9 mouse cellular contexts compared by ENCODE assay signal in the genomic region with DNA sequence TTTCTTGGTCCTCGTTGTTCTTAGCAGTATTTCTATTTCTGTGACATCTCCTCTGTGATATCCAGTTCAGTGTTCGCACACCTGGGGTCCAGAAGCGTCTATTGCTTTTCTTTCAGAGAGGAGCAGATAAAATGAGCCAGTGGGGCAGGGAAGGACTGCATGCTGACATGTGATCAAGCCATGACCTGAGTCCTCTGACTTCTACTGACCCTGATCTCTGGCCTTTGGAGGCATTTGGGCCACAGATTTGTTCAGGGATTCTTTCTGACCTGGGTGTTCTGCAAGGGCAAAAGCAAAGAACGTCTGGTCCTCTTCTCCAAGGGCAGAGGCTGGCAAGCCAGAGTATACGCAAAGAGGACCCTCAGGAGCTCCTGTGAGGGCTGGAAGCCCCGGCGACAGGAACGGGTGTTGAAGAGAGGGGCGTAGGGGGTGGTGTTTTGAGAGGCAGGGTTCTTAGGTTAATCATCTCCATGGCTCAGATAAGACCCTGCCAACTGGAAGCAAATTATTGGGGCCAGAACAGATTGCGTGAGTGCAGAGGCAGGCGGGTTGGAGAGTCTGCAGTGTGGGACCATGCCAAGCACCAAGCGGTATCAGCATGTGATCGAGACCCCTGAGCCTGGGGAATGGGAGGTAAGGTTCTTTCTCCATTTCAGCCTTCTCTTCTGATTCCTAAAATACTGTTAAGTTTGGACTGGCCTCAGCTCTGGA. TPM values are rescaled to one million over a fixed set of nuclear protein-coding genes. Genes with fewer than 3 reads are reported as not detected.
DNase-seq lines count a peak whose midpoint lies in the region; ATAC-seq lines count a peak whose summit lies in the region.
"Had no signal": no experiment of that assay in that cellular context is flagged by ENCODE, and none has a peak within 500 bp of the region (broad histone marks: within the 10 kb centered on the region; RNA-seq: fewer than 3 reads in every experiment).

A gene (plus strand): TSS at position 397 of the 711 bp plus-strand sequence.

- H3K4me2 ChIP-seq in embryonic facial prominence, embryonic 14.5 days (ENCODE audit: low read depth, low read length), result peak within 1 kb of the TSS; percentile 67
- peak within 1 kb of the TSS; percentile 99 for H3K4me2 ChIP-seq in intestine, embryonic 16.5 days (ENCODE audit: low read depth, low read length)
- H3K4me2 ChIP-seq in midbrain, embryonic 14.5 days (ENCODE audit: low read length), result peak within 1 kb of the TSS; percentile 91

- H3K9ac ChIP-seq in embryonic facial prominence, embryonic 14.5 days (ENCODE audit: low read depth, low read length), result no peak within 1 kb of the TSS
- no peak within 1 kb of the TSS for H3K9ac ChIP-seq in intestine, embryonic 16.5 days (ENCODE audit: low read depth, low read length)
- peak within 1 kb of the TSS; percentile 98; the same call in 1 of the 2 replicates for H3K9ac ChIP-seq in midbrain, embryonic 14.5 days (replicated peaks; ENCODE audit: low read length)

- peaks cover 22% of the 10 kb centered on the region; the same call in 1 of the 2 replicates for H3K36me3 ChIP-seq in embryonic facial prominence, embryonic 14.5 days (ENCODE audit: control insufficient read depth, insufficient read depth, low read length)
- H3K36me3 ChIP-seq in intestine, embryonic 16.5 days (ENCODE audit: control insufficient read depth, insufficient read depth, low read length), result no peaks in the 10 kb centered on the region
- peaks cover 16% of the 10 kb centered on the region for H3K36me3 ChIP-seq in midbrain, embryonic 14.5 days (ENCODE audit: control insufficient read depth, insufficient read depth, low read length)

- no peak for ATAC-seq in embryonic facial prominence, embryonic 14.5 days (ENCODE audit: low read depth)
- ATAC-seq in intestine, embryonic 16.5 days, result no peak
- no peak for ATAC-seq in midbrain, embryonic 14.5 days (ENCODE audit: low FRiP score, low TSS enrichment)

- H3K4me3 ChIP-seq in embryonic facial prominence, embryonic 14.5 days (ENCODE audit: low read depth, low read length), result peak within 1 kb of the TSS; percentile 85; the same call in 1 of the 2 replicates
- no peak within 1 kb of the TSS for H3K4me3 ChIP-seq in intestine, embryonic 16.5 days (ENCODE audit: low read length)
- H3K4me3 ChIP-seq in midbrain, embryonic 14.5 days (replicated peaks; ENCODE audit: low read depth, low read length), result peak within 1 kb of the TSS; percentile 88

- no peaks in the 10 kb centered on the region for H3K27me3 ChIP-seq in embryonic facial prominence, embryonic 14.5 days (replicated peaks; ENCODE audit: control insufficient read depth, insufficient read depth, low read length)
- no peaks in the 10 kb centered on the region for H3K27me3 ChIP-seq in intestine, embryonic 16.5 days (replicated peaks; ENCODE audit: control insufficient read depth, insufficient read depth, low read length)
- H3K27me3 ChIP-seq in midbrain, embryonic 14.5 days (ENCODE audit: control insufficient read depth, insufficient read depth, low read length), result no peaks in the 10 kb centered on the region

- intact Hi-C loops in left cerebral cortex, postnatal 36 days (cut with DNase I), result no loop called here

- H3K27ac ChIP-seq in embryonic facial prominence, embryonic 14.5 days (replicated peaks; ENCODE audit: low read depth, low read length), result no peak within 1 kb of the TSS
- H3K27ac ChIP-seq in intestine, embryonic 16.5 days (ENCODE audit: low read length), result no peak within 1 kb of the TSS
- peak within 1 kb of the TSS; percentile 88; the same call in 1 of the 2 replicates for H3K27ac ChIP-seq in midbrain, embryonic 14.5 days (replicated peaks; ENCODE audit: low read depth, low read length)

- no peak for DNase-seq in adrenal gland, postnatal 10 days
- no peak for DNase-seq in adrenal gland, postnatal 36 days
- no peak for DNase-seq in embryonic facial prominence, embryonic 14.5 days (ENCODE audit: low spot score)
- no peak for DNase-seq in midbrain, embryonic 14.5 days
- DNase-seq in embryo, embryonic 9.5 days (ENCODE audit: extremely low spot score), result no peak
- DNase-seq in ovary, adult 18-20 months (ENCODE audit: low spot score), result no peak
- DNase-seq in left cerebral cortex, postnatal 36 days (ENCODE audit: low spot score in 2 of 2), result no peak

- WGBS in embryonic facial prominence, embryonic 14.5 days, result 74% methylated on average over 13 of the region's 13 CpGs
- 58% methylated on average over 13 of the region's 13 CpGs for WGBS in intestine, embryonic 16.5 days
- WGBS in midbrain, embryonic 14.5 days, result 84% methylated on average over 13 of the region's 13 CpGs

- H3K4me1 ChIP-seq in embryonic facial prominence, embryonic 14.5 days (ENCODE audit: control insufficient read depth, insufficient read depth, low read length), result peaks cover 3% of the 10 kb centered on the region; the same call in 1 of the 2 replicates
- peaks cover 9% of the 10 kb centered on the region for H3K4me1 ChIP-seq in intestine, embryonic 16.5 days (ENCODE audit: control insufficient read depth, insufficient read depth, low read length)
- H3K4me1 ChIP-seq in midbrain, embryonic 14.5 days (ENCODE audit: control insufficient read depth, insufficient read depth, low read length), result peaks cover 10% of the 10 kb centered on the region; the same call in 1 of the 2 replicates

- H3K9me3 ChIP-seq in embryonic facial prominence, embryonic 14.5 days (ENCODE audit: control insufficient read depth, low read length), result no peaks in the 10 kb centered on the region
- H3K9me3 ChIP-seq in intestine, embryonic 16.5 days (ENCODE audit: control insufficient read depth, low read length), result no peaks in the 10 kb centered on the region
- no peaks in the 10 kb centered on the region for H3K9me3 ChIP-seq in midbrain, embryonic 14.5 days (ENCODE audit: control insufficient read depth, low read length)

RNA-seq across cellular contexts. Expression of the gene that starts here (rescaled TPM):
- 10 to 100 TPM; 14.5 to 32.1 TPM for total RNA-seq in adrenal gland, postnatal 10 days (2021)
- total RNA-seq in adrenal gland, postnatal 36 days (2021), result under 1 TPM in 1 of 2 experiments, not detected in 1; 0.43 TPM
- 0.17 and 0.31 TPM in 2 replicates for polyA plus RNA-seq in embryonic facial prominence, embryonic 14.5 days (2014; fragmentation: Nextera tagmentation; extraction: Ambion mirVana)
- polyA plus RNA-seq in intestine, embryonic 16.5 days (2015; fragmentation: Nextera tagmentation; extraction: Ambion mirVana), result 0.80 and 1.2 TPM in 2 replicates
- polyA plus RNA-seq in midbrain, embryonic 14.5 days (2014; fragmentation: Nextera tagmentation; extraction: Ambion mirVana), result 0.16 and 0.53 TPM in 2 replicates
- total RNA-seq in left cerebral cortex, postnatal 36 days (2021), result under 1 TPM in 1 of 2 experiments, not detected in 1; 0.25 TPM
- total RNA-seq: left cerebral cortex, adult 18-20 months had no signal

Comparison
In these comparisons a context has a peak if more than half of its experiments do, and no peak if none do; other contexts are left out.
1. RNA of the gene that starts here (total RNA-seq): 14.5 to 32.1 TPM in adrenal gland, postnatal 10 days; 0.43 TPM in adrenal gland, postnatal 36 days and 0.25 TPM in left cerebral cortex, postnatal 36 days; every median in the first group is over 10 times any median in the second.
2. Peak in every context shown above with its lines, with median percentiles within 50 percentile points of each other: H3K4me2 ChIP-seq.